Mouse (Mus musculus) megakaryocyte progenitor cell, adult 5-6 weeks (primary cell): ENCODE measurements around the gene Sfxn5. TPM values are rescaled to one million over a fixed set of nuclear protein-coding genes. Genes with fewer than 3 reads are reported as not detected.

ENCODE experiments used
- ATAC-seq: replicated peaks from 2 replicates; pipeline ENCODE4 v1.8.0; 2016; ENCODE audit warnings: mild to moderate bottlenecking, moderate TSS enrichment, inconsistent platforms; ENCODE audit not compliant: poor library complexity
- total RNA-seq, 2 experiments: library from RNA; stranded (forward) in 1 of 2; stranded (reverse) in 1 of 2; fragments of 157-497, 149-512 nt in 1 of 2; fragments of 200-1000 nt in 1 of 2; gene quantifications; 2 replicates each; pipeline versions ENCODE4 v1.2.3 to v1.2.4; 2015 to 2017

Gene Sfxn5
- total RNA-seq, 2 experiments from 2014 or later, result 1.7 to 2.7 TPM

DNA sequence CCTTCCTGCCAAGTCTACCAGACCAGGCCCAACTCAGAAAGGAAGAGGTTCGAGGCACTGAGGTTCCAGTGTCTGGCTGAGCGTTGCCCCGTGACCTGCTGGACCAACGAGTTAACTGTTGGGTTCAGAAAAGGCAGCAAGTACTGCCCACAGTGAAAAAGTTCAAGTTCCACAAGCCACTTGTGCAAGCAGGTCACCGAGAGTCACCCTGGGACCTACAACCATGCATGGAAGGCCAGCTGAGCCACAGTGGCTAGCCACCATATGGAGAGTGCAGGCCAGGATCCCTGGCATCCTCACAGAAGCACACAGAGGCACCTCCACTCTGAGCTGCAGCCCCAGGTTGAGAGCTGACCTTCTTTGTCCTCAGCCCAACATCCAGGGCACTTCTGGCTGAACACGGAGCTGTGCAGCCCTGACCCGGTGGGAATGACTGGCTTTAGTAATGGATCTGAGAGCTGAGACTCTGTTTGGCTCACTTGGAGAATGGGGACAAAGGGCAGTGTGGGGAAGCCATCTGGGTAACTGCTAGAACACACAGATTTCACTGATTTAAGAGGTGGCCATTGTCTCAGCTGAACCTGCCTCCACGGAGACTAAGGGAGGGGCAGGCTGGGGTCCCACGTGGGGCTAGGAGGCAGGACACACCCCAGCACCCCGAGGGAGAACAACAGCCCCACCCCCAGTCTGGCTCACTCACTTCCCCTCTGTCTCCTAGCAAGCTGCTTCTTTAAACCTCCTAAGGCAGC is 39.8 kb downstream of the Sfxn5 start:
- ATAC-seq, result peak; percentile 45; the same call in 1 of the 2 replicates

DNA sequence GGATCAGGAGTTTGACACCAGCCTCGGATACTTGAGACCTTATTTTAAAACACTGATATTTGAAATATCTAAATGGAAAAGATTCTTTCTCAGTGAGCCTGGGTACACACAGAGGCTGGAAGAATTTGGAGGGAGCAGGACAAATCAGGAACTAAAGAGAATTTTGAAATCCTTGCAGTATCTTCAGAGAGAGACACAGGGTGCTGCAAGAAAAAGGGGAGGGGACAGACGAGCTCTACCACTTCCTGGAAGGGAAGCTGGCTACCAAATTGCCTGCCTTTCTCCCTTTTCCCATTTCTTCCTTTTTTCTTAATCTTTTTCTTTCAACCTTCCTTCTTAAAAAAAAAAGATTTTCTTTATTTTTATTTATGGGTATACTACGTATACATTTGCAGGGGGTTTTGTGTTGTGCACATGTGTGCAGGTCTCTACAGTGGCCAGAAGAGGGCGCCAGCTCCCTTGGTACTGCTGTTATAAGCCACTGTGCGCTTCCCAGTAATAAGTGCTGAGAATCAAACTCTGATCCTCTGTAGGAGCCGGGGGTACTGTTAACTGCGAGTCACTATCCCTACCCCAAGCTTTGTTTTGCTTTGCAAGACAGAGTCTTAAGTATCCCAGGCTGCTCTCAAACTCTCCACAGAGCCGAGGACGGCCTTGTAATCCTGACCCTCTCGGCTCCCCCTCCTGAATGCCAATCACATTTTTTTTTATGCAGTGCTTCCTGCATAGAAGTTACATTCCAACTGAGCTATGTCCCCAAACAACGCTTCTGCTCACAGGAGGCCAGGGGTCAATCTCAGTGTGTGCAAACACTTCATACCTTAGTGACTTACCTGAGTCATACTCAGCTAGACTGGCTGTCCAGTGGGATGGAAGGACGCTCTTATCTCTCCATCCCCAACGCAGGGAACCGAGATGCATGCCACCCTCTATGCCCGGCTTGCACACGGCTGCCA is 42.1 kb downstream of the Sfxn5 start:
- peak; percentile 51; the same call in 1 of the 2 replicates for ATAC-seq

DNA sequence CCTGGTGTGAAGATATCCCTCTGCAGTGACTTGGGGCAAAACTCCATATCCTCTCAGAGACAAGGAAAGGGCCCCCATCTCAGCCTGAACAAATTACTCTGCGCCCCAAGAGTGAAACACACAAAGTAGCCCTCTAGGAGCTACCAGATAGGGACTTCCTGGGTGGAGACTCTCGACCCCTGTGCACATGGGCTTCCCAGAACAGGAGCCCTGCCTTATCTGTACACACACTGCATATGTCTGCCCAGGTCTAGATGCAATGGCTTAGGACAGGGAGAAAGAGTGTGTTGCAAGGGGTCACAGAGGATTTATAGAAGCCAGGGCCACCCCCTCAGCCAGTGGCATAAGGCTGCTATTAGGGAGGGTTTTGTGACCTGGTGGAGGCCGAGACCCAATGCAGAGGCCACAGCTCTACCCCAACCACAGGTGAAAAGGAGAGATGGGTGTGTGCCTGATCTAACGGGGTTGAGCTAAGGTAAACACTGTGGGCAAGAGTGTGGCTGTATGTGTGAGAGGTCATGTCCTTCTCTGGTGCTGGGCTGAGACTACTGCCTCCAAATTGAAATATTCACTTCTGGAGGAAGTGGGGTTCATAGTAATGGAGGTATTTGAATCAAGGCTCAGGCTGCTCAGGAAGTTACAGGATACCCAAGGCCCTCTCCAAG is 44.9 kb downstream of the Sfxn5 start:
- ATAC-seq, result no peak

DNA sequence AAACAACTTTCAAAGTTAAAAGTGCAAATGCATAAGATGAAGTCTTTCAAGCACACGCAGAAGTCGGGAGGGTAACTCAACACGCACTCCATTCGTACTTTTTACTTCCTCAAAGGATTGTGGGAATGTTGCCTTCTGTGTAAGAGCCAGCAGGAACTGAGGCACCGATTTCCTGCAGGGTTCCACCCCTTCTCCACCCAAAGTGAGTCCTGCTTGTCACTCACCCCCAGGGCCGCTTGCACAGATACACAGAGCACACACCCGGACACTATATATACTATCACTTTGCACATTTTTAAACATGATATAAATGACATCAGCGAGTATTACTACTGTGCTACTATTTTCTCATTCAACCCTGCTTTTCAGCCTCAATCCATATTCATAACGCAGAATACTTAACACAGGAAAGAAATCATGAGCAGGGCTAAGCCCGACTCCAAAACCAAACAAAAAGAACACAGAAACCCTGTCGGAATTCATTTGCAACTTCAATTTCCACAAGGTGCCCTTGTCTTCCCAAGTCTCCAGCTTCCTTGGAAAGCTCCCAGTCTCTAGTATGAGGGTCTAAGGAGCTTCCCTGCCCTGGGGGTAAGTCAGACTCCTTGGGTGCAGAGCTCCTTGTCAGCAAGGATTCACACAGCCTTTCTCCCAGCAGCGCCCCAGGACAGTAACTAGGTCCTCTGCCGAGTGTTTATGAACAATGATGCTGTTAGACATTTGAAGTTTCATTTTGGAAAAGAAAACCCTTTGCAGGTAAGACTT is 46.8 kb downstream of the Sfxn5 start:
- ATAC-seq, result no peak

DNA sequence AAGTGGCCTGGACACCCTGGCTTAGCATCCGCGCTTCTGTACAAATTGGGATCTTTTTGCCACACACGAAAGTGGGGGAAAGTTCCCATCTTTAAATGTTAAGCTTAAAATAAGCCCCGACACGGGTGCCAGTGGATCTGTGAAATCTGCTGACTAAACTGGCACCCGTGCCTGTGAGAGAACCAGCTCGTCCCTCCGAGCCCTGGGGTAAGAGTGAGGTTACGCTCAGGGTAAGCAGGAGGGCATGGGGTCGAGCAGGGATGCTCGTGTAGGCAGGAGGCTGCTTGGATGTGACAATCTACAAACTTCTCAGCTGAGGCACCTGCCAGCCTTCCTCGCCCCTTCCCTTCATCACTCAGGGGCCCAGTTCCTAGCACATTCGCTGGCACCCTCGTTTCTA is 52.4 kb downstream of the Sfxn5 start:
- ATAC-seq, result no peak

DNA sequence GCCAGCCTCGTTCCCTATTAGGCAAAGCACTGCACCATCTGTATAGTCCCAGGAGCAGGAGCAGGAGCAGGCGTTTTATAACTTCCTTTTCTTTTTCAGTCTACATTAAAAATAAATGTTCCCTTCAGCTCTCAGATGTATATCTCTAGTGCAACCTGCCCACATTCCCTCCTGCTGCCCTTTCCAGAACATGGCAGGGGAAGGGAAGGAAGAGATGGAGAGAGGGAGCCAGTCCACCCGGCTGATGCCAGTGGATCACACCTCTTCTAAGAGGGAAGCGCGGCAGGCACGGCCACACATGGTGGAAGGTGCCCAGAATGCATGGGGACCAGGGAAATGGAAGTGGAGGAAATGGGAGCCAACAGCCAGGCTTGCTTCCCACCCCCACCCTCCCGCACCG is 56.7 kb downstream of the Sfxn5 start:
- no peak for ATAC-seq

DNA sequence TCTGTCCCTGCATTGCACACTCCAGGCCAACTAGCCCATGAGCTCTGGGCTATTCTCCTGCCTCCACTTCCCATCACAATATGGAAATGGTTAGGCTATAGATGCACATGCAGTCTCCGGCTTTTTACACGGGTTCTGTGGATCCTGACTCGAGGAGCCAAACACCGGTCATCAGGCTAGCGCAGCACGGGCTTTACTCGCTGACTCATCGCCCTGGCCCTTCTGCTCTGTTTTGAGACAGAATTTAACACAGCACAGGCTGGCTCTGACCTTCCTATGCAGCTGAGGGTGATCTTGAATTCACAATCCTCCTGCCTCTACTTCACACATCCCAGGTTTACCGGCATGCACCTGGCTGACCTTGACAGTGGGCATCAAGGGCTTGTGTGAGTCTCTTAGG is 60.8 kb downstream of the Sfxn5 start:
- ATAC-seq, result no peak

DNA sequence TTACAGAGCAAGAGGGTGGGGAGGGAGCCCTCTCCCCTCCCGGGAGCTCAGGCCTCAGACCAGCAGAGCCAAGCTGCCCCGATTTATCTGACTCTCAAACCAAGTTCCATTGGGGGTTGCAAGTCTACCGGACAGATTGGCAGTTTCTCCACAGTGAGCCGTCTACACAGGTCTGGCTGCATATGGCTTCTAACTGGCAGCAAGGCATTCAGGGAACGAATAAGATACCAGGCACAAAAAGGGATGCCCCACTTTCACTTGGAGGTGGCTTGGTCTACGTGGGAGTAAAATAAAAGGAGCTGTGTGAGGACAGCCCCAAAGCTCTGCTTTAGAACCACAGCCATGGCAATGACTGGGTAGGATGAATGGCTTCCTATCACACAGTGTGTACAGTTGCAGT is 67.2 kb downstream of the Sfxn5 start:
- no peak for ATAC-seq

- no peak for ATAC-seq
Observed at GRCm38 (mm10) chr6:85264982-85265518, 68.2 kb downstream of the Sfxn5 start.

DNA sequence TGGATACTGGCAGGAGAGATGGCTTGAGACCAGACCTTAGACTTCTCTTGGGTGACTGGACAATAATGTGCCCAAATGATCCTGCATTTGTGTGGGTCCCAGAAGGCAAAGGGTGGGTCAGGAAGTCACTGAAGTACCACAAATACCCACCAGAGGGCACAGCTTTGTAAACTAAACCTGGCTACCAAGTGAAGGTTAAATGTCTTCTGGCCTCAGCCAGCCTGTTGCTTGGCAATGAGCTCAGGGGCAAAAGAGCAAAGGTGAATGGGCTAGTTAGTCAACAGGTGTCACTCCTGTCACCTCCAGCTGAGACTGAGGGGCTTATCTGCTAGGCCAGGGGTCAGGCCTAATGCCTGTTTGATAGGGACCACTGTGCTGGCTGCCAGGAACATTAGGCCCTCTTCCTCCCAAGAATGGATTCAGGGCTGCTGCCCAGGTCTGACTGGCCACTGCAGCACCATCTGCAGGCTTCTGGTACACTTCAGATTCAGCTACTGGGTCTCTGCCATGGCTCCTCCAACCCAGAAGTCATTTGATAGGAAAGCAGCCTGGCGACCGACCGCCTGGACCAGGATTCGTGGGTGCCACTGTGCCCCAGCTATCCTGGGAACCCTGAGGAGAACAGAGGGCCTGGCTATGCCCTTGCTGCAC is 70.2 kb downstream of the Sfxn5 start:
- peak; percentile 74 for ATAC-seq

DNA sequence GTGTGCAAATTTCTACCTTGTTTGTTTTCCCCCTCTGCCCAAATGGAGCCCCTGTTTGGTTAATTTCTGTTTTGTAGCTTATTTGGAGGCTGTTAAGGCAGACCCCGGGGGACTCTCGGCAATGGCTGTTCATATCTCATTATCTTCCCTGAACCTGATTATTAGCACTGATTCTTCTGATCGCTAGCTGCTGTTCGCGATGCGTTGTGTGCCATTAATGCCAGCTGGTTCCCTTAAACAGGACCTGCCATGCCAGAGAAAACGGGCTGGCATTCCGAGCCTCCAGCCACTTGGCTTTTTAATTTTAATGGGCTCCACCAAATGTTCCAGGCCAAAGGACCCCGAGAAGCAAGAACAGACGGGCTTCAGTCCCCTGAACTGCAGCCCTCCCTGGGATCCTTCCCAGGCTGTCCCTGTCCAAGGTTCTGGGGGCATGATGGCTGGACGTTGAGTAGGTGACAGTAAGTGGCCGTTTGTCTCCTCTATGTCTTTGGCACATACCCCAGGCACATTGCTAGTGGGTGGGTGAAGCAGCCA is 74.1 kb downstream of the Sfxn5 start:
- ATAC-seq, result no peak

GRCm38 (mm10) chr6:85255578-85255977 is 77.6 kb downstream of the Sfxn5 start:
- no peak for ATAC-seq

DNA sequence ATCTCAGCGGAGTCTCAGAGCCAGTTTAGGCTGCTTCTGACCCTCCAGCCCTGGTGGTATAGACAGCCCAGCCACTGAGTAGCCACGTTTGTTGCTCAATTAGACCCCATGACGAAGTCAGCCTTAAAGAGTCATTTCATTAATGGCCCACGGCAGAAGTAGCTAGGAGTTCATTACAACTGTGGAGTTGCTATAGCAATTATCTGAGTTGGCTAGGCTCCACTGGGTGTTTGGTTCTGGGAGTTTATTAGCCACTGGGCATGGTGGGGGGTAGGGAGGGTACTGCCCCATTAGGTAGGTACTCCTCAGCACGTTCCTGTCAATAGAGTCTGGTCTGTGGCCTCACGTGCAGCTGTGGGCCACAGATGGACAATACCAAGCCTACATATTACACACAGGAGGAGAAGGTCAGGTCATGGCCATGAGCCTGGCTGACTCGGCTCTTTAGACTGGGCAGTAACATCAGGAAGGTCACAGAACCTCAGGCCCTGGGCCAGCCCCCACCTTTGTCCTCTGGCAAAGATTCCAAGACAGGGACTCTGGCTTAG is 79.2 kb downstream of the Sfxn5 start:
- ATAC-seq, result no peak

- peak; percentile 70 for ATAC-seq
Observed at GRCm38 (mm10) chr6:85253275-85253674, 79.9 kb downstream of the Sfxn5 start.

- ATAC-seq, result no peak
Observed at GRCm38 (mm10) chr6:85252251-85253058, 80.8 kb downstream of the Sfxn5 start.

DNA sequence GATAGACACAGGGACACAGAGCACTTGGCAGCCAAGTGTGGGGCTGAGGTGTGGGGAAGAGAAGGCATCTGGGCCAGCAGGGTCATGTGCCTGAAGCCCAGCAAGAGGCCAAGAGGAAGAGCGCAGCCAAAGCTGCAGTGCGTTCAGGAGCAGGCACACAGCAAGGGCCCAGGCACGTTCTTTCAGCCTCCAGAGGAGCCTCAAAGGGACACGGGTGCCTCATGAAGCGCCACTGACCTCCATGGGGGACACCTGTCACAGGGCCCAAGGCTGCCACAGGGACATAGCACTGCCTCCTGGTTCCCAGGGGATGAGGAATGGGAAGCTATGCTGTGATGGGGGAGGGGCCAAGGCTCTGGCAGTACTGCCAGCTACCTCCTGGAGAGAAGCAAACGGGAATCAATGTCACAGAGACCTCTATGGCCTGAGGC is 82.4 kb downstream of the Sfxn5 start:
- no peak for ATAC-seq

- no peak for ATAC-seq
Observed at GRCm38 (mm10) chr6:85249821-85250220, 83.4 kb downstream of the Sfxn5 start.

GRCm38 (mm10) chr6:85239044-85239489 is 94.2 kb downstream of the Sfxn5 start:
- ATAC-seq, result peak; percentile 87
